Mouse (Mus musculus): ENCODE results near the gene Zfp57. TPM values are rescaled to one million over a fixed set of nuclear protein-coding genes. Genes with fewer than 3 reads are reported as not detected.
"Not testable (repeated sequence)": the region's sequence is repeated elsewhere in the genome, so short reads cannot be mapped to it uniquely, and the experiment has no call there.

The Zfp57 gene
- polyA plus RNA-seq, 1 experiment from 2014 or later = 252 TPM

- WGBS = 18% methylated on average over 18 of the region's 18 CpGs
- no peaks in the 10 kb centered on the region for H3K27me3 ChIP-seq (replicated peaks)
- H3K27ac ChIP-seq (replicated peaks) = no peak within 1 kb of the TSS
- H3K4me2 ChIP-seq = peak within 1 kb of the TSS; percentile 28
- H3K9ac ChIP-seq (replicated peaks) = no peak within 1 kb of the TSS
- H3K4me3 ChIP-seq (replicated peaks) = no peak within 1 kb of the TSS
- no peaks in the 10 kb centered on the region for H3K4me1 ChIP-seq
- no peak for ATAC-seq (ENCODE audit: low FRiP score)
- no peaks in the 10 kb centered on the region for H3K36me3 ChIP-seq
- no peaks in the 10 kb centered on the region for H3K9me3 ChIP-seq (replicated peaks)
These were observed 19.6 kb upstream of the Zfp57 start, which contains the start of gene 2410137M14Rik for GRCm38 (mm10) chr17:36981221-36981813. Gene 2410137M14Rik, minus strand, starts transcription at chr17:36981237.

GRCm38 (mm10) chr17:36981845-36982244 is 19.1 kb upstream of the Zfp57 start:
- Histone ChIP-seq H3K27me3 (replicated peaks) (peaks cover 3% of the 10 kb centered on the region; the same call in 1 of the 2 replicates), H3K4me1 (no peaks in the 10 kb centered on the region), H3K9ac (replicated peaks) (no peak overlapping the region), H3K9me3 (replicated peaks) (no peaks in the 10 kb centered on the region), H3K36me3 (no peaks in the 10 kb centered on the region), H3K4me3 (replicated peaks) (no peak overlapping the region), H3K4me2 (peak overlapping the region; percentile 28), H3K27ac (replicated peaks) (no peak overlapping the region)
- ATAC-seq (ENCODE audit: low FRiP score) = no peak
- 5% methylated on average over 4 of the region's 4 CpGs for WGBS

GRCm38 (mm10) chr17:36982253-36983155 is 18.5 kb upstream of the Zfp57 start:
- no peak overlapping the region for H3K27ac ChIP-seq (replicated peaks)
- H3K4me3 ChIP-seq (replicated peaks) = no peak overlapping the region
- H3K27me3 ChIP-seq (replicated peaks) = peaks cover 10% of the 10 kb centered on the region
- H3K4me1 ChIP-seq = no peaks in the 10 kb centered on the region
- H3K4me2 ChIP-seq = no peak overlapping the region
- no peaks in the 10 kb centered on the region for H3K9me3 ChIP-seq (replicated peaks)
- 32% methylated on average over 5 of the region's 5 CpGs for WGBS
- no peak for ATAC-seq (ENCODE audit: low FRiP score)
- H3K36me3 ChIP-seq = no peaks in the 10 kb centered on the region
- no peak overlapping the region for H3K9ac ChIP-seq (replicated peaks)

GRCm38 (mm10) chr17:36988475-36988874 is 12.5 kb upstream of the Zfp57 start:
- peak; percentile 38 for ATAC-seq (ENCODE audit: low FRiP score)
- Histone ChIP-seq H3K4me1 (no peaks in the 10 kb centered on the region), H3K27me3 (replicated peaks) (peaks cover 31% of the 10 kb centered on the region), H3K9me3 (replicated peaks) (no peaks in the 10 kb centered on the region), H3K27ac (replicated peaks) (no peak overlapping the region), H3K36me3 (no peaks in the 10 kb centered on the region), H3K4me2 (peak overlapping the region; percentile 41), H3K9ac (replicated peaks) (no peak overlapping the region), H3K4me3 (replicated peaks) (peak overlapping the region; percentile 15; the same call in 1 of the 2 replicates)
- 11% methylated on average over 24 of the region's 24 CpGs for WGBS

GRCm38 (mm10) chr17:36989437-36989836 is 11.5 kb upstream of the Zfp57 start, which contains the start of gene H2-M5:
Gene H2-M5, minus strand, starts transcription at chr17:36989537.
- H3K27ac ChIP-seq (replicated peaks) = no peak within 1 kb of the TSS
- 27% methylated on average over 5 of the region's 5 CpGs for WGBS
- no peak within 1 kb of the TSS for H3K9ac ChIP-seq (replicated peaks)
- H3K4me1 ChIP-seq = no peaks in the 10 kb centered on the region
- H3K36me3 ChIP-seq = no peaks in the 10 kb centered on the region
- peaks cover 31% of the 10 kb centered on the region for H3K27me3 ChIP-seq (replicated peaks)
- ATAC-seq (ENCODE audit: low FRiP score) = no peak
- peak within 1 kb of the TSS; percentile 41 for H3K4me2 ChIP-seq
- peak within 1 kb of the TSS; percentile 15; the same call in 1 of the 2 replicates for H3K4me3 ChIP-seq (replicated peaks)
- H3K9me3 ChIP-seq (replicated peaks) = no peaks in the 10 kb centered on the region

GRCm38 (mm10) chr17:36990630-36991029 is 10.3 kb upstream of the Zfp57 start:
- not testable (repeated sequence) for H3K36me3 ChIP-seq; ATAC-seq (ENCODE audit: low FRiP score); H3K9ac ChIP-seq (replicated peaks); H3K9me3 ChIP-seq (replicated peaks); H3K27ac ChIP-seq (replicated peaks); H3K4me2 ChIP-seq; H3K4me3 ChIP-seq (replicated peaks); H3K4me1 ChIP-seq
- 95% methylated on average over 6 of the region's 6 CpGs for WGBS
- H3K27me3 ChIP-seq (replicated peaks) = peaks cover 31% of the 10 kb centered on the region

- Histone ChIP-seq H3K27me3 (replicated peaks) (peaks cover 21% of the 10 kb centered on the region), H3K4me2 (no peak overlapping the region), H3K4me1 (no peaks in the 10 kb centered on the region), H3K9ac (replicated peaks) (no peak overlapping the region), H3K27ac (replicated peaks) (no peak overlapping the region), H3K36me3 (no peaks in the 10 kb centered on the region), H3K4me3 (replicated peaks) (no peak overlapping the region), H3K9me3 (replicated peaks) (no peaks in the 10 kb centered on the region)
- ATAC-seq (ENCODE audit: low FRiP score) = no peak
- WGBS = 66% methylated on average over 3 of the region's 3 CpGs
These were observed 8.4 kb upstream of the Zfp57 start for GRCm38 (mm10) chr17:36992336-36993104.

GRCm38 (mm10) chr17:36993770-36994325 is 7.1 kb upstream of the Zfp57 start:
- H3K27ac ChIP-seq (replicated peaks) = no peak overlapping the region
- ATAC-seq (ENCODE audit: low FRiP score) = no peak
- no peak overlapping the region for H3K4me2 ChIP-seq
- H3K9me3 ChIP-seq (replicated peaks) = no peaks in the 10 kb centered on the region
- peaks cover 8% of the 10 kb centered on the region; the same call in 1 of the 2 replicates for H3K27me3 ChIP-seq (replicated peaks)
- H3K4me1 ChIP-seq = no peaks in the 10 kb centered on the region
- no peak overlapping the region for H3K9ac ChIP-seq (replicated peaks)
- no peaks in the 10 kb centered on the region for H3K36me3 ChIP-seq
- 91% methylated on average over 4 of the region's 4 CpGs for WGBS
- no peak overlapping the region for H3K4me3 ChIP-seq (replicated peaks)

- no peak overlapping the region for H3K27ac ChIP-seq (replicated peaks)
- no peak for ATAC-seq (ENCODE audit: low FRiP score)
- no peaks in the 10 kb centered on the region for H3K9me3 ChIP-seq (replicated peaks)
- H3K36me3 ChIP-seq = no peaks in the 10 kb centered on the region
- H3K4me2 ChIP-seq = no peak overlapping the region
- H3K27me3 ChIP-seq (replicated peaks) = peaks cover 2% of the 10 kb centered on the region; the same call in 1 of the 2 replicates
- H3K4me3 ChIP-seq (replicated peaks) = no peak overlapping the region
- H3K4me1 ChIP-seq = no peaks in the 10 kb centered on the region
- WGBS = 88% methylated on average over 2 of the region's 2 CpGs
- no peak overlapping the region for H3K9ac ChIP-seq (replicated peaks)
These were observed 6.4 kb upstream of the Zfp57 start for GRCm38 (mm10) chr17:36994528-36994927.

- Histone ChIP-seq H3K4me2 (no peak overlapping the region), H3K4me3 (replicated peaks) (no peak overlapping the region), H3K4me1 (no peaks in the 10 kb centered on the region), H3K36me3 (no peaks in the 10 kb centered on the region), H3K9ac (replicated peaks) (no peak overlapping the region), H3K27ac (replicated peaks) (no peak overlapping the region), H3K9me3 (replicated peaks) (no peaks in the 10 kb centered on the region), H3K27me3 (replicated peaks) (no peaks in the 10 kb centered on the region)
- 76% methylated on average over 3 of the region's 3 CpGs for WGBS
- ATAC-seq (ENCODE audit: low FRiP score) = no peak
These were observed 5.5 kb upstream of the Zfp57 start for GRCm38 (mm10) chr17:36995448-36995847.

- Histone ChIP-seq H3K27ac (replicated peaks) (no peak overlapping the region), H3K4me2 (no peak overlapping the region), H3K4me3 (replicated peaks) (no peak overlapping the region), H3K27me3 (replicated peaks) (no peaks in the 10 kb centered on the region), H3K9me3 (replicated peaks) (no peaks in the 10 kb centered on the region), H3K36me3 (no peaks in the 10 kb centered on the region), H3K4me1 (no peaks in the 10 kb centered on the region), H3K9ac (replicated peaks) (no peak overlapping the region)
- 35% methylated on average over 7 of the region's 7 CpGs for WGBS
- ATAC-seq (ENCODE audit: low FRiP score) = no peak
These were observed 3.8 kb upstream of the Zfp57 start for GRCm38 (mm10) chr17:36997033-36997735.
